Mouse (Mus musculus): ENCODE measurements at regions not wholly inside any gene's neighbourhood (a gene's known extent, or its start where the extent isn't known, plus 50 kb on each side); places are given as distances from the start of the nearest gene placed in this dataset.

DNA sequence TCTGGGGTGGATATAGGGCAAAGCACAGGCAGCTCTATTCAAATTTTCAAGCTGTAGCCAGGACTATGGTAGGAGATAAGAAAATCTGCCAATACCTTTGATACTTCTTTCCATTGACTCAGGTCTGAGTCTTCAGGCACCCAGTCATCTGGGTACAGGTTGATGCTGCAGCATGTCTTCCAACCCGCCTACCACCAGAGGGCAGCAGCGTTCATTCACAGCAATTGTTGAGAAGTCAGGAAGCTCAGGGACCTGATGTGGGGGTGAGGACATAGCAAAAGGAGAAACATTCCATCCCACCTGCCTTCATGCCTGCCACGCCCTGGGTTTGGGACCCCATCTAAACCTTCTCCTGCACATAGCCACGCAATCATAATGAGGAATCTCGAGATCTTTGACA, 118.2 kb upstream of the Gm21876 start:
- peak in 1 of 2 experiments; percentile 6 for DNase-seq

DNA sequence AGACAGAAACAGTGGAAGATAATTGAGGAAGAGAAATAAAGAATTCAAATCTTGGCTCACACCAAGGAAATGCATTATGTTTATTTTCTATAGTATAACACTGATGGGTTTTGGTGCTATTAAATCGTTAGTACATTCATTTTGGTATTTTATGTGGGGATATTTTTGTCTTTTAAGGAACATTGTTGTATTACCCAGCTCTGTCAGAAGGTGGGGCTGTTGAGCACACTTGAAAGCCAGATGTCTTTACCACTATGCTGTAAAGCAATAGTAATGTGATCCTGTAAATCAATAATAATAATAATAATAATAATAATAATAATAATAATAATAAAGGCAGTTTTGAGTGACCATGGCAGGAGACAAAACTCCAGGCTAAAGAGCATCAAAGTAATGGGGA, 120.0 kb upstream of the Gm21876 start:
- DNase-seq, result no peak

DNA sequence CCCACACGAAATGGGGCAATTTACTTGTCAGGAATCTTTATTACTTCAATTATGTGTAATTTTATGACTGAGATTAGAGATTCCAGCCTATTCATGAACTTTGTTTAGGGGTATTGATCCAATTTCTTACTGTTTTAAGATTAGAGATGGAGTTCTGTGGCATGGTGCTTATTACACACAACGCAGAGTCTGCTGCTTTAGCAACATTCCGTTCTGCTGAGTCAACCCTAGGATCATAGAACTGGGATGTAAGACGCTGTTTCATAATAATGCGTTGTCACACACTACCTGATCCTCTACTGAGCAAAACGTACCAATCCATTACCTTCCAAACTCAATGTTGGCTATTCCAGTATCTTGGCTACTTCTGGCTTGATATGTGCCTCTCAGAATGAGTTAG, 121.9 kb upstream of the Gm21876 start:
- no peak for DNase-seq

DNA sequence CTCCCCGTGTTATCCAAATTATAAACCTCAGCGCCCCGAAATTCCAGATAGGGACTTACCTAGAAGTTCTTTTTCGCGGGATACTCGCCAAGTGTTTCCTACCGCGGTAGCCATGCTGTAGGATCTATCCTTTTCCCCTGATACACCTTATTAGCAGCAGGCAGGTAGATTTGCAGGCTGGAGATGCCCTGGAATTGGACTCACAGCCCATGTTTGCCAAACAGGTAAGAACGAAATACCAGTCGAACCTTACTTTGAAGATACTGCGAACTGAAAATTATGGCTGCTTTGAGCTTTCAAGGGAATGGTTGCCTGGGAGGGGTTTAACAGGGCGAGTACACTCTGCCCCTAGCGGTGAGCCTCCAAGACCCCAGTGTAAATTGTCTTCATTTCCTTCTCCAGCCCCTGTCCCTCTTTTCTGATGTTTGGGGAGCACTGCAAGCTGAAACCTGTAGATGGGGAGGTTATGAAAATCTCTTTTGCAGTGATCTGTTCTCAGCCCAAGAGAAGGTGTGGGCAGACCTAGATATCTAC, 149.8 kb upstream of the Agtr2 start:
- DNase-seq, result peak in 1 of 2 experiments; percentile 1

DNA sequence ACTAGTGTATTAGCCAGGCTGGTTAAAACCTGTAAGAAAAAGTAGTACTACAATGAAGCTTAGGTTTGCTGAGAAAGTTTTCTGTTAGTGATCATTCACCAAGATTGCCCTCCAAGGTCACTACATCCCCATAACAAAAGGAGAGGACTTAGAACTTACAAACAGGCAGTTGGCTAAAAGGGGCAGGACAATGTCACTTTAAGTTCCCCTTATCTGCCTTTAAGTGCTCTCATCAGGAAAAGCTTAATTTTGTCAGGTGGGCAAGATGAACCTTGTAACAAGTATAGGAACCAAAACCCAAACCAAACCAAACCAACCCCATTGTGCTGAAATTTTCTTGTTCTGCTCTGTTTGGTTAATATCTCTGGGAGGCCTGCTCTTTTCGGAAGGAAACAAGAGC, 139.9 kb upstream of the Agtr2 start:
- no peak for DNase-seq

DNA sequence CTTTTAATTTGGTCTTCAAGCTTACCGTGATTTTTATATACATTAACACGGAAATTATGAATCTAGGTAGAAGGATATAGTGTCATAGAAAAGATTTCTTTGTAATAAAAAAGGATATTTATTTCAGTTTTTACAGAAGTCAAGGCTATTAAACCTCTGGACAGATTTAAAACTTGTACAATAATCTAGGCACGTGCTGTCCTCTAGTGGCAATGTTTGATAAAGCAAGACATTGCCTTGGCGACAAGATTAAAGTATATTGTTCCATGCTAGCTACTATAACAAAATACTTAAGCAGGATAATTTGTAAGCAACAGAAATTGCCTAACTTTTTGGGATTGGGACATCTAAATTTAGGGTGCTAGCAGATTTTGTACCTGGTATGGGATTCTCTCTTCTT, 133.8 kb upstream of the Agtr2 start:
- DNase-seq, result no peak

DNA sequence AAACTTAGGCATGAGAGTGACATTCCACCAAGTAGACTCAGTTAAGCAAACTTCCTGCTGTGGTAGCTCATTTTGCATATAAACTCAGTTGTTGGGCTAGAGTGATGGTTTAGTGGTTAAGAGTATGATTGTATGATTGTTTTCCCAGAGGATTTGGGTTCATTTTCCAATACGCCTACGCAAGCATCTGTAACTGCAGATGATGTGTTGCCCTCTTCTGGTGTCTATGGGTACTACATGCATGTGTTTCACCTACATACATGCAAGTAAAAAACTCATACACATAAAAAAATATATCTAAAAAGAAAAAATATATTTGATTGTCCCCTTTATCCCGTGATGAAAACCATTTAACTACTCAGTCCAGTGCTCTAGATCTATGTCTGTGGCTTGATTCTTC, 132.0 kb upstream of the Agtr2 start:
- DNase-seq, result no peak

DNA sequence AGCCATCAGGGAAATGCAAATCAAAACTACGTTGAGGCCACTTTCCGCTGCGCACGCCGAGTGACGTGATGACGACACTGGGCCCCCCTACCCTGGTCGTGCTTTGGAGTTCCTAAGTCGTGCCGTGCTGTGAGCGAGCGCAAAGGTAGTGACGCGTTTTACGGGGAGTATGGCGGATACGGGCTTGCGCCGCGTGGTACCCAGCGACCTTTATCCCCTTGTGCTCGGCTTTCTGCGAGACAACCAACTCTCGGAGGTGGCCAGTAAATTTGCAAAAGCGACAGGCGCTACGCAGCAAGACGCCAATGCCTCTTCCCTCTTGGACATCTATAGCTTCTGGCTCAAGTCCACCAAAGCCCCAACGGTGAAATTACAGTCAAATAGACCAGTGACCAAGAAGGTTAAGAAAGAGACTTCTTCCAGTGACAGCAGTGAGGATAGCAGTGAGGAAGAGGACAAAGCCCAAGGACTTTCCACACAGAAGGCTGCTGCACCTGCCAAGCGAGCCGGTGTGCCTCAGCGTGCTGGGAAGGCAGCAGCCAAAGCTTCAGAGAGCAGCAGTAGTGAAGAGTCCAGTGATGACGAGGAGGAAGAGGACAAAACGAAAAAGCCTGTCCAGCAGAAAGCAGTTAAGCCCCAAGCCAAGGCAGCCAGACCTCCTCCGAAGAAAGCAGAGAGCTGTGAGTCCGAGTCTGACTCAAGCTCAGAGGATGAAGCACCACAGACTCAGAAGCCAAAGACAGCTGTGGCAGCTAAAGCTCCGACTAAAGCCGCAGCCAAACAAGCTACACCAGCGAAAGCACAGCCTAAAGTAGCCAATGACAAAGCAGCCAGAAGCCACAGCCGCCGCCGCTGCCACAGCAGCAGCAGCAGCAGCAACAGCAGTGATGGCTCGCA, 123.3 kb upstream of the Agtr2 start:
- peak; percentile 52 to 62 for DNase-seq

DNA sequence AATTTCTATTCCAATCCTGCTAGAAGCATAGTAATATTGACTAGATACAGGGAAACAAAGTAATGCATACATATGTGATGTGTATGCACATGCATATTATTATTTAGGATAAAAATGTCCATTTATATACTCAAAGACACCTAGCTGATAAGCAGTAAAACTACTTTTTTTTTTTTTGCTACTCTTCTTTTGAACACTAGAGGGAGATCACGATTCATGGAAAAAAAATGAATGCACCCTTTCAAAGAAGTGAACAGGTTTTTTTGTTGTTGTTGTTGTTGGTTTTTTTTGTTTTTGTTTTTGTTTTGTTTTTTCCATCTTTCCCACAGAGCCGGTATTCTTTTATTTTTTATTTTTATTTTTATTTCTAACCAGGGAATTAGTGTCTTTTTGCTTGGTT, 99.1 kb upstream of the Agtr2 start:
- no peak for DNase-seq

DNA sequence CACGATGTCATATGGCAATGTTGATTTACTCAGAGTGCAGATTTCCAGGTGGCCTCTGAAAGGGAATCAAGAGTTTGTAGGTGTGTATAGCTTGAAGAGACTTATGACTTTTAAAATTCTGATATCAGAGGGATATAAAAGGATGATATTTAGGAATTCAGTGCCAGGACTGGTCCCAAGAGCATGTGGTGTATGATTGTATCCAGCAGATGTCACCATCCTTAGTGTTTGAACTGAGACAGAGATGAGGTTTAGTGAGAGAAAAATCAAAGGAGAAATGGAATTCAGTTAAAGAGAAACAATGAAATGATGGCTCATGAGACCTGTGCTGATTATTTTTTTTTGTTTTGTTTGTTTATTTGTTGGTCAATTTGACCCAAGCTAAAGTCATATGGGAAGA, 94.4 kb upstream of the Agtr2 start:
- DNase-seq, result no peak

DNA sequence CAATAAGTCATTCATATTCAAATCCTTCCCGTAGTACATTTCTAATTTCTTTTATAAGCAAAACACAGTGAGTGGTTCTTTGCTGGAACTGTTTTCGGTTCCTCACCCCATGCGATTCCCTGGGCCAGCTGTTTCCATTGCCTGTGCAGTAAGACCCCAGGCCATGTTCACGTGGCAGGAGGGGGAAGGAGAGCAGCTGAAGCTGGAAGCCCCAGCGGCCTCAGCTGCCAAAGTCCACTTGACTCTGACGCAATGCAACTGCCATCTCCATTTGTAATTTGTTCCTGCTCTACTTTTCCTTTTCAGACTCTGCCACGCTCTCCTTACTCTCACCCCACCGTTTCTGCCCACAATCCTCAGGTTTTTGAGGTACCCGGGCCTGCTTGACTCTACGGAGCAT, 91.1 kb upstream of the Agtr2 start:
- no peak for DNase-seq

DNA sequence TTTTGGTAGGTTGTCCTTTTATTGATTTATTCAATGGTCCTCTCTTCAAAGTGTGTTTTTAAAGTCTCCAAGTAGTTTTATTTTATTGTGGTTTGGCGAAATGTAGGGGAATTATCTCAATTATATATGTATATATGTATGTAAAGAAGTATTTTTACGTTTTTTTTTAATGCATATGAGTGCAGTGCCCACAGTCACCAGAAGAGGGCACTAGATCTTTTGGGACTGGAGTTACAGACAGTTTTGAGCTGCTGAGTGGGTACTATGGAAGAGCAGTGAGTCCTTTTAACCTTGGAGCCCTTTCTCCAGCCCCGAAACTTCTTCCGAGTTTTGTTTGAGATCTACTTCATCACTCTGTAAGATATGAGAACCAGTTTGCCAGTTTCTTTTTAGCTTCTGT, 59.5 kb upstream of the Agtr2 start:
- no peak for DNase-seq

DNA sequence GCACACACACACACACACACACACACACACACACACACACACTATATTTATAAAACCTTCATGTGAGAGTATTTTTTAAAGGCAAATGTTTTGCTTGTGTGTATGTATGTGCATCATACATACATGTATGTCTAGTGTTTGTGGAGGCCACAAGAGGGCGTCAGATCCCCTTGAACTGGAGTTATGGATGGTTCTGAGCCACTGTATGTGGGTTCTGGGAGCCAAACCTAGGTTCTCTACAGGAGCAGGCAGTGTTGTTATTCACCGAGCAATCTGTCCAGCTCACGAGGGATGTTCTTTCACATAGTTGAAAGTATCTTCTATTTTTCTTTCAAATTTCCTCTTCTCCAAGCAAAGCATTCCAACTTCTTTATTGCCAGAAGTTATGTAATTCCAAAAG, 56.3 kb upstream of the Agtr2 start:
- no peak for DNase-seq

DNA sequence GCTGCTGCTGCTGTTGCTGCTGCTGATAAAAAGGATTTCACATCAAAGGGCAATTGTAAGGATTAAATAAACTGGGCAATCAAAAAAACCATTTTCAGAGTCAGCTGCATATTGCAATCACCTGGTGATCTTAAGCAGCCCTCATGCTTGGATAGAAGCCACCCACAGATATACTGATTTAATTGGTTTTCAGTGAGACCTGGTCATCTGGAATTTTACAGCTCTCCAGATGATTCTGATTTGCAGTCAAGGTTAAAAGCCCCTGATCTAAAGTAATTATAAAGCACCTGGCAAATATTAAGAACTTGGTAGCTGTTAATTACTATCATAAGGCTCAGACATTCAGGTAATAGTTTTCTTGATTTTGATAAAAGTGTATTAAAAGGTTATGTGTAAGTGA, 50.8 kb upstream of the Agtr2 start:
- DNase-seq, result no peak

Data from layer of hippocampus, postnatal 36 days (tissue).